Mouse (Mus musculus) limb, embryonic 10.5 days (tissue): ENCODE measurements around the gene Six1. TPM values are rescaled to one million over a fixed set of nuclear protein-coding genes. Genes with fewer than 3 reads are reported as not detected.
"Not testable (repeated sequence)": the region's sequence is repeated elsewhere in the genome, so short reads cannot be mapped to it uniquely, and the experiment has no call there.

Experiments used
- DNase-seq: peaks from one replicate; pipeline ENCODE4 v3.0.0-alpha.2; 2017; ENCODE audit warnings: low spot score
- H3K27ac ChIP-seq: fragments of 300-500 bp; sonication (generic); 2 replicates; pipeline ENCODE4 v1.5.1; 2016; ENCODE audit warnings: mild to moderate bottlenecking
- H3K27me3 ChIP-seq: fragments of 300-500 bp; sonication (generic); 2 replicates; pipeline ENCODE4 v1.6.1; 2016; ENCODE audit warnings: low read depth, mild to moderate bottlenecking; ENCODE audit not compliant: poor library complexity, severe bottlenecking
- H3K36me3 ChIP-seq: fragments of 300-500 bp; sonication (generic); 2 replicates; pipeline ENCODE4 v1.6.1; 2016; ENCODE audit warnings: mild to moderate bottlenecking, moderate library complexity
- H3K4me1 ChIP-seq: fragments of 300-500 bp; sonication (generic); 2 replicates; pipeline ENCODE4 v1.6.1; 2016
- H3K4me3 ChIP-seq: fragments of 300-500 bp; sonication (generic); 2 replicates; pipeline ENCODE4 v1.5.1; 2016; ENCODE audit warnings: mild to moderate bottlenecking, moderate library complexity
- H3K9me3 ChIP-seq: fragments of 300-500 bp; sonication (generic); replicated peaks from 2 replicates; pipeline ENCODE4 v1.6.1; 2016; ENCODE audit warnings: mild to moderate bottlenecking
- WGBS: fragments of 180-500 bp; shearing (Covaris S2); methylation state at CpG from one replicate; pipeline ENCODE4 v1.1.7; 2016; 5-methylcytosine and 5-hydroxymethylcytosine counted together
- polyA plus RNA-seq: library from polyadenylated mRNA; unstranded; fragments of >200 nt; fragmentation: Nextera tagmentation; extraction: Ambion mirVana; gene quantifications from 2 replicates; pipeline ENCODE4 v1.2.1, GENCODE M21; 2016

Six1 gene
- 18.0 and 32.6 TPM in 2 replicates for polyA plus RNA-seq

DNA sequence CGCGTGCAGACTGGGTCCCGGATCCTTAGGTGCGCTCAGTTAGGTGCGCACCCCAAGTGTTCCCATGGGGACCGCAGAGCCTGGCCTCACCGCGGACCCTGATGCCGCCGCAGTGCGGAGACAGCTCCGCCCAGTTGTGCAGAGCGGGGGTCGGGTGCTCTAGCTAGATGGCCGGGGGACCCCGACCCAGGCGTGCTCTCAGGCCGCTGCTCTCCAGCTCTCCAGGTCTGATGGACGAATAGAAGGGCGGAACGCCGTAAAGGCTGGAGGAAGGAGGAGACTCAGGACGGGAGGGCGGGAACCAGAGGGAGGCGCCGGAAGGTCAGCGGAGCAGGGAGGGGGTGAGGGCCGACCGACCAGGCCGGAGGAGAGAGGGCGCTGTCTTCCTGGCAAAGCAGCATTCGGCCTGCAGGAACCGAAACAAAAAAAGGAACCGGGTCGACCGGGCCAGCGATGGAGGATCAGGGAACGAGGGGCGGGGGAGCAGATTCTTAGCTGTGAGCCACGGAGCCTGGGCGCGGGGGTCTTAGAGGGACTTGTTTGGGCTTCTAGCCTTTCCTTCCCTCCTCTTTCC, at the start of gene Six1:
Gene Six1, minus strand, starts transcription at position 220 of the 574 bp plus-strand sequence.
- Histone ChIP-seq H3K4me1 (peaks cover 78% of the 10 kb centered on the region), H3K36me3 (no peaks in the 10 kb centered on the region), H3K9me3 (no peaks in the 10 kb centered on the region), H3K4me3 (peak within 1 kb of the TSS; percentile 60), H3K27me3 (peaks cover 50% of the 10 kb centered on the region), H3K27ac (peak within 1 kb of the TSS; percentile 89)
- WGBS: 1% methylated on average over 41 of the region's 42 CpGs
- peak; percentile 88 for DNase-seq

DNA sequence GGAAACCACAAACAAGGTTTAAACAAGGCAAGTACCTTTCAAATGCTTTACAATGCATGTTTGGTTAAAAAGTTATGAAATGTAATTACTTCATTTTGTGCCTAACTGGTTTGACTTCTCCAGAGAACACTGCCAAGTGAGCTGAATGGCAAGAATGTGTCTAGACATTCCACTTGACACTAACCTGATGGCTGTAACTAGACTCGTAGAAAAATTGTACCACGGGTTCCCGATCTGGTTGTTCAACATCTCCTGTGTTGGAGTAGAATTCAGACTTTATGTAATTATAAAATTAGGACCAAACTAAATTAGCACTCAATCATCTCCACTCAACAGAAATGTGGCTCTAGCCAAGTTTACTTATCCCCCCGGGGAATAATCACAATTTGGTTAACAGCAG, 44.9 kb upstream of the Six1 start:
- WGBS: 90% methylated on average over 4 of the region's 4 CpGs

DNA sequence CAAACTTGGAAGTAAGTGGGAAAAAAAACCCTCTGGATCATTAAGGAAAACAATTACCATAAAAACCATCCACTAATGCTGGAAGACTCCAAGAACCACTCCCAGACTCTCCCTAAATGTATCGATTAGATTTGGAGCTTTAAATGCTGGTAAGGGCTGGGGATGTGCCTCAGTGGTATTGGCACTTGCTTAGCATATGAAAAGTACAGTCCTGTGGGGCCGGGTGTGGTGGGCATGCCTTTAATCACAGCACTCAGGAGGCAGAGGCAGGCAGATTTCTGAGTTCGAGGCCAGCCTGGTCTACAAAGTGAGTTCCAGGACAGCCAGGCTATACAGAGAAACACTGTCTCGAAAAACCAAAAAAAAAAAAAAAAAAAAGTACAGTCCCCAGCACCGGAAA, 42.5 kb upstream of the Six1 start:
- H3K27ac ChIP-seq: not testable (repeated sequence)
- WGBS: 92% methylated on average over 5 of the region's 5 CpGs

More for the DNA sequence above, 44.9 kb upstream of the Six1 start:
- Histone ChIP-seq H3K27ac (no peak overlapping the region), H3K9me3 (no peaks in the 10 kb centered on the region), H3K4me1 (no peaks in the 10 kb centered on the region), H3K27me3 (no peaks in the 10 kb centered on the region), H3K36me3 (peaks cover 51% of the 10 kb centered on the region), H3K4me3 (no peak overlapping the region)
- DNase-seq: no peak

DNA sequence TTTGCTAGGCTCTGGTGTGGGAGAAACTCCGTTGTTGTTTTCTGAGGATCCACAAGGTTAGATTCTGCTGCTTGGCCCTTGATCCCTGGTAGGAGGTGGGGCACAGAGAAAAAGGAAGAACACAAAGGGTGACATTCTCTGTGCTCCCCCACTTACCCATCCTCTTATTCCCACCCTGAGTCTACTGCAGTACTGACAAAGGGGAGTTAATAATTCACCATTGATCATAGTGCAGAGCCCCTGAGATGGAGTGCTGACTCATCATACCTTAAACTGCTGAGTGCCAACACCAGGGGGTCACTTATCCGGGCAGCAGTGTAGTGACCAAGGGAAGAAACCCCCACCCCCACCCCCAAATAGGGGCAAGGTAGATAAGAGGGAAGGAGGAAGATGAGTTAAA, 40.9 kb upstream of the Six1 start:
- H3K9me3 ChIP-seq: no peaks in the 10 kb centered on the region
- H3K27me3 ChIP-seq: no peaks in the 10 kb centered on the region
- H3K4me3 ChIP-seq: no peak overlapping the region
- no peaks in the 10 kb centered on the region for H3K4me1 ChIP-seq
- WGBS: 48% methylated on average over 2 of the region's 2 CpGs
- no peak for DNase-seq
- peaks cover 13% of the 10 kb centered on the region for H3K36me3 ChIP-seq
- H3K27ac ChIP-seq: no peak overlapping the region

More for the DNA sequence above, 42.5 kb upstream of the Six1 start:
- H3K27me3 ChIP-seq, H3K4me1 ChIP-seq, DNase-seq, H3K4me3 ChIP-seq, H3K9me3 ChIP-seq: not testable (repeated sequence)
- H3K36me3 ChIP-seq: peaks cover 28% of the 10 kb centered on the region

DNA sequence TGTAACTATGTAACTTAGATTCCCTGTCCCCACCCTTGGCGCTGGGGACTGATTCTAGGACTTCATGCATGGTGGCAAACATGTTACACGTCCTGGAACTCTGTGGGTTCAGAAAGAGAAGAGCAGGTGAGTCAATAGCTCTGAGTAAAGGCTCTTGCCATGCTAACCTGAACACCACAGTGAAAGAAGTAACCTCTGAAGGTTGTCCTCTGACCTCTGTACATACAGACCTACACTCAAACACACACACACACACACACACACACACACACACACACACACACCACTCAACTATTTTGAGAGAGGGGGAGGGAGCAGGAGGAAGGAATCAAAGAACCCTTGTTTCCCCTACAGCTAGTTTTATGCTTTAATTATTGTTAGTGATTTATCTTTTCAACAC, 40.5 kb upstream of the Six1 start:
- H3K27ac ChIP-seq: no peak overlapping the region
- H3K9me3 ChIP-seq: no peaks in the 10 kb centered on the region
- DNase-seq: no peak
- WGBS: 77% methylated on average over 2 of the region's 2 CpGs
- no peak overlapping the region for H3K4me3 ChIP-seq
- H3K27me3 ChIP-seq: no peaks in the 10 kb centered on the region
- H3K36me3 ChIP-seq: peaks cover 9% of the 10 kb centered on the region
- H3K4me1 ChIP-seq: no peaks in the 10 kb centered on the region

DNA sequence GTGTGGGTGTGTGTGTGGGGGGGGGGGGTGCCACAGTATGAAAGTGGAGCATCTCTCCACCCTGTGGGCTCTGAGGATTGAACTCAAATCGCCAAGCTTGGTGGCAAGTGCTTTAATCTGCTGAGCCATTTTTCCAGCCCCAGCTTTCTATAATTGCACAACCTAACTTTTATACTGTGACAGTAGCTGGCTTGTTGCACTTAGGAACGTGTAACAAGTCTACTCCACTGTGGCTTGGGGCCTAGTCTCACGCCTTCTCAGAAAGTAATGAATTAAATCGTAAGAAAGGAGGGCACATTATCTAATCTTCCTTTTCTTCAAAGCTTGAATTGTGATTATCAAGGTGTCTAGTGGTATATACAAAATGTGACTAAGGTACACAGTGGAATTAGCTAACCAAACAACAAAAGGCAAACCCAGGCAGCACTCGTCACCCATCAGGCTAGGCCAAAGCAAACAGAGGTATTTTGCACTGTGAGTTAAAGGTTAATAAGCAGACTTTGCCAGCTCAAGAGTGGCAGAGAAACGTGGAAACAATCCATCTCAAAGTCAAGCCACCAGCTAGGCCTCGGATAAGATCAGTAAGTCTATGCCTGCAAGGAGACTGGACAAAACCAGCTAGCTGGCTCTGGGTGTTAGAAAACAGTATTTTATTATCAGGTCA, 37.1 kb upstream of the Six1 start:
- Histone ChIP-seq H3K9me3 (no peaks in the 10 kb centered on the region), H3K4me1 (0 out of 2 replicates have a peak, but pooled peaks cover 2% of the 10 kb centered on the region), H3K4me3 (no peak overlapping the region), H3K27ac (no peak overlapping the region), H3K36me3 (no peaks in the 10 kb centered on the region), H3K27me3 (no peaks in the 10 kb centered on the region)
- 83% methylated on average over 7 of the region's 7 CpGs for WGBS
- no peak for DNase-seq

DNA sequence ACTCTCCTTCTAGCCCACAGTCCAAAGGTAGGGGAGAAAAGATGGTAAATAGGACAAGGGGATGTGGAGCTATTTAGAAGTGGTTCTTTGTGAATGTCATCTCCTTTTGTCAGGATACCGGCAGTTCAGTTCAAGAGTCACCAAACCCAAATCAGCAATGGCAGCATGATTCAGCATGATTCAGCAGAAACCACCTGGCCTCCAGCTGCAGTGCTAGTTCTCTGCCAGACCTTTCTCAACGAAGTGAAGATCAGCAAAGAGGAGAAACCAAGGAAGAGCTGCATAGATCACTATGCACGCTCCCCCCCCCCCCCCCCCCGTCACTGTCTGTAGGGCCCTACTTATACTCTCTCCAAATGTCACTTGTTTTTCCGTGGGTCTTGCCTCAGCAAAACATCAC, 35.2 kb upstream of the Six1 start:
- WGBS: 73% methylated on average over 5 of the region's 5 CpGs
- Histone ChIP-seq H3K36me3 (no peaks in the 10 kb centered on the region), H3K9me3 (no peaks in the 10 kb centered on the region), H3K27me3 (no peaks in the 10 kb centered on the region), H3K4me1 (0 out of 2 replicates have a peak, but pooled peaks cover 2% of the 10 kb centered on the region), H3K27ac (no peak overlapping the region), H3K4me3 (no peak overlapping the region)
- no peak for DNase-seq

DNA sequence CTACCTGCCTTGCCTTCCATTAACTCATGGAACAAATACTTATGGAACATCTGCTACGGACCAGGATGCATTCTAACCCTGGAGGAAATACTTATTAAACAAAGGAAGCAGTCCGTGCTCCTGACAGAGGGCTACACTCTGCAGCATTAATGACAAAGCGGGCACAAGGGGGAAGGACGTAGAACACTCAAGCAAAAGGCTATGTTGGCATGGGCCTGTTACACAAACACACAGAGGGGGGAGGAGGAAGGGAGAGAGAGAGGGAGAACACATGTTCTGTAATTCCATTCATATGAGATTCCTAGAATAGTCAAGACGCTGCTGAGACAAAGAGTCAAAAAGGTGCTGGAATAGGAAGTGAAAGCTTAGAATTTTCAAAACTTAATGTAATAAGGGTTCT, 34.8 kb upstream of the Six1 start:
- Histone ChIP-seq H3K27ac (no peak overlapping the region), H3K27me3 (no peaks in the 10 kb centered on the region), H3K4me1 (0 out of 2 replicates have a peak, but pooled peaks cover 2% of the 10 kb centered on the region), H3K9me3 (no peaks in the 10 kb centered on the region), H3K36me3 (no peaks in the 10 kb centered on the region), H3K4me3 (no peak overlapping the region)
- 85% methylated on average over 5 of the region's 5 CpGs for WGBS
- no peak for DNase-seq

DNA sequence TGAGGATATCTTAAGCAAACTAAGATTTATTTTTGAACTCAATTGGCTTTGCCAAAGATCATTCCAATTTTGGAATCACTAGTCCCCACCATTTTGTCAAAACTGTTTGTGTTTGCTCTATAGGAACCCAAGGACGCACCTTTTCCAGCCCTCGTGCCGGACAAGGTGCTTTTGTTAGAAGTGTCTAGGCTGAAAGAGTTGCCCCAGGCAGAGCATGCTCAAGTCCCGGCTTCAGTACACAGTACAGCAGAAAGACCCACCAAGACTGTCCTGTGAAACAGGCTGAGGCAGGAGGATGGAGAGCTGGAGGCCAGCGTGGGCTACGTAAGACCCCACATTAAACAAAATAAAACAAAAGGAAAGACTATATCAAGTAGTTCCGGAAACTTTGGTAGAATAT, 33.4 kb upstream of the Six1 start:
- Histone ChIP-seq H3K36me3 (no peaks in the 10 kb centered on the region), H3K4me3 (no peak overlapping the region)
- WGBS: 91% methylated on average over 7 of the region's 7 CpGs

DNA sequence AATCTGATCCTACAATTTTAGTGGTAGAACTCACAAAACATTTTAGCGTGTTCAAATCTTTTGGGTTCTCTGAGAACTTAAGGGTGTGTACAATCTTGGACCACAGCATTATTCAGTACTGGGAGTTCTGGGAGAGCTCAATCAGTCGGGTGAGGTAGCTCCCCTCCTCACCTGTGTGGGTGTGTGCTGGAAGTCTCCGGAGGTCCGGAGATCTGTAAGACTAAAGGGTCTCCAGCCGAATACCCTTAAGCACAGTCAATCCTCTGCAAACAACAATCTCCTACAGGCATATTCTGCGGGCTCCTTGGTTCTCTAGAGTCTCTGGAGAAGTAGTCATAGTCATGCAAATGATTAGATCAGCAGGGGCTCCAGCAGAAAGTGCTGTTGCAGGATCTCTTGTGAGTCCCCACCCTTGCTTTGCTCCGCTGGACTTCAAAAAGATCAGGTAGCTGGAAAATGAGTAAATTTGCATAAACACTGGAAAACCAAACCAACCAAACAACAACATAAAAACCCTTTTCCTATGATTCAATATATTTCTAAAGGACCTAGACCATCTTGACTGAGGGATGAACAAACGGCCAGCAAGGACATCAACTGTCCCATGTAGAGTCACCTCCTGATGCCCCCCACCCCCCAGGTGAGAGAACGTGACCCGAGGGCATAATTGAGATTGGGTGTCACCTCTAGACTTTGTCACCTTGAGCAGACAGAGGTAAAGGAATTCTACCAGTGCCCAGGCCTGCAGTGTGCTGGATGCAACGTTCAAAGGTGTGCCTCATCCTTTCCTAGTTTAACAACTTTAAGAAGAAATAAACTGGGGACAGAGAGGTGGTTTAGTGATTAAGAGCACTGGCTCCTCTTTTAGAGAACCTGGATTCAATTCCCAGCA, 32.3 kb upstream of the Six1 start:
- Histone ChIP-seq H3K27ac (no peak overlapping the region), H3K9me3 (no peaks in the 10 kb centered on the region), H3K27me3 (no peaks in the 10 kb centered on the region), H3K4me1 (0 out of 2 replicates have a peak, but pooled peaks cover 2% of the 10 kb centered on the region), H3K4me3 (no peak overlapping the region), H3K36me3 (no peaks in the 10 kb centered on the region)
- no peak for DNase-seq
- WGBS: 29% methylated on average over 11 of the region's 11 CpGs

More for the DNA sequence above, 33.4 kb upstream of the Six1 start:
- Histone ChIP-seq H3K9me3 (no peaks in the 10 kb centered on the region), H3K4me1 (0 out of 2 replicates have a peak, but pooled peaks cover 2% of the 10 kb centered on the region), H3K27me3 (no peaks in the 10 kb centered on the region), H3K27ac (no peak overlapping the region)
- DNase-seq: no peak

DNA sequence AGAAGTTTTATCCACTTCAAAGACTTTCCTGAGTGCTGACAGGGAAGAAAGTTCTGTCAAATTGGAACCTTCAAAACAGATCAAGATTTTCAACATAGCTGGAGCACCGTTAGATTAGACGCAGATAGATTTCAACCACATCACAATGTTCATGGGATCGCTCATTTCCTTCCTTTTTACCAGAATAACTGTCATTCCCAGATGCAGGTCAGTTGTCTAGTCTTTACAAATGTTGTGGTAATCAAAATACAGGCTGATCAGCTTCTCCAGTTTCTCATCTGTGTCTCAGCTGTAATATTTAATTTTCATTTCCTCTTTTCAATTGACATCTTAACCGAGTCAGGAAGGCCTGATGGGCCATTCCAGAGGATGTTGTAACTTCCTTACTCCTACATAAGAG, 30.1 kb upstream of the Six1 start:
- Histone ChIP-seq H3K4me3 (no peak overlapping the region), H3K4me1 (0 out of 2 replicates have a peak, but pooled peaks cover 2% of the 10 kb centered on the region), H3K27me3 (no peaks in the 10 kb centered on the region), H3K27ac (no peak overlapping the region), H3K36me3 (no peaks in the 10 kb centered on the region), H3K9me3 (no peaks in the 10 kb centered on the region)
- DNase-seq: no peak
- WGBS: 87% methylated on average over 4 of the region's 4 CpGs

DNA sequence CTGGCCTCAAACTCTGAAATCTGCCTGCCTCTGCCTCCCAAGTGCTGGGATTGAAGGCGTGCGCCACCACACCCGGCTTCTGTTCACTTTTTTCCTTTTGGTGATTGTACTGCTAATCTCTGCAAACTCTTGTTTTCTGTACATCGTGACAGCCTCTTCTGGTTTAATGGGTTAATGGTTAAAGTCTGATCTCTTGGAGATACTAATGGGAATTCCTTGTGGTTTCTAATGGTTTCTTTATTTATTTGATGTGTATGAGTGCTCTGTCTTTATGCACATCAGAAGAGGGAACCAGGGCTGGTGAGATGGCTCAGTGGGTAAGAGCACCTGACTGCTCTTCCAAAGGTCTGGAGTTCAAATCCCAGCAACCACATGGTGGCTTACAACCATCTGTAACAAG, 28.1 kb upstream of the Six1 start:
- 93% methylated on average over 4 of the region's 4 CpGs for WGBS

More for the DNA sequence above, 28.1 kb upstream of the Six1 start:
- H3K4me1 ChIP-seq, H3K4me3 ChIP-seq, H3K27me3 ChIP-seq, H3K9me3 ChIP-seq, H3K36me3 ChIP-seq, H3K27ac ChIP-seq, DNase-seq: not testable (repeated sequence)
